Mouse (Mus musculus): ENCODE results near the gene Creb3l1.

Gene Creb3l1

DNA sequence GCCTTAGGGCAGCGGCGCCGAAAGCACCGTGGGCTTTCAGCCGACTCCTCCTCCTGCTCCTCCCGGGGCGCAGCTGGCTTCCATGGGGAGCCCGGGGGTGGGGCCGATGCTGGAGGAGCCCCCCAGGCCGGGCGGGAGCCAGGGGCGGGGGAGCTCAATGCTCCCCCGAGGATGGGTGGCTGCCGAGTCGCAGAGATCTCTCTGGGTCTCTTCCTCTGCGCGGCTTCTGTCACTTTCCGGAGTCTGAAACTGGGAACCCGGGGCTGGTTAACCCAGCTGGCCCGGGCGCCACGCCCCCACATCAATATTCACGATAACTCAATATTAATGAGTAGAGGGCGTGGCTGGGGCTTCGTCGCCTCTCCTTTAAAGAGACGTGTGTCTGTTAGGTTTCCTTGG, at the start of gene Creb3l1:
Gene Creb3l1, minus strand, starts transcription at position 229 of the 399 bp plus-strand sequence.
- peak; percentile 66 for DNase-seq

GRCm38 (mm10) chr2:92071143-92071542, 46.8 kb upstream of the Creb3l1 start:
- no peak for DNase-seq

- DNase-seq, result no peak
These were observed 45.3 kb upstream of the Creb3l1 start for GRCm38 (mm10) chr2:92069630-92070029.

DNA sequence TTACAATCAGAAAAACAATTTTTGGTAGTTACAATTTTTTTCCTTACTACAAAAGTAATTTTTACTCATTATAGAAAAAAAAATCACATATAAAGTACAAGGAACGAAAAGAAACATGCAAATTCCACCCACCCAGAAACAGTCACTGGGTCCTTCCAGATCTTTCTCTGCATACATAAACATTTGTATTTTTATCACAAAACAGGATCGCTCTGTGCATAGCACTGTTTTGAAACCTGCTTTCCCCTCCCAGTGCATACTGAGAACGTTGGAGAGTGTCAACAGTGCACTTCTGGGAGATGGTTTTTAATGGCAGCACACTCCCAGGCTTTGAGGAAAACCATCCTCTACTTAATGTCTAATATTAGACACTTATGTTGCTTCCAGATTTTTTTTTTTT, 43.3 kb upstream of the Creb3l1 start:
- no peak for DNase-seq

DNA sequence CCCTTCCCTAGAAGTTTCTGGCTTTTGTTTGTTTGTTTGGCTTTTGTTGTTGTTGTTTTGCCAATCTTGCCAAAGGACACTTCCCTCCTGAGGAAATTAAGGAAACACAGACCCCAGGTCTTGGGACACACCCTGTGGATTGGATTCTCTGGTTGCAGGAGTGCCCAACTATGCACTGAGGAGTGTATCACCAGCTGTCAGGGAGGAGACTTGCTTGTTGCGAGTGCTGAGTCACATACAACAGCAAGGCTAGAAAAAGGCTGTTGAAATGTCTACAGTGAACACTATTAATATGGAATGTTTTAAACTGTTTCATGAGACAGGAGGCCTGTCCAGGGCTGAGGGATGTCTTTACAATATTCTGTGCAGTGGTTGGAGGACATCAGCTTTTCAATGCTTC, 42.6 kb upstream of the Creb3l1 start:
- DNase-seq, result no peak

DNA sequence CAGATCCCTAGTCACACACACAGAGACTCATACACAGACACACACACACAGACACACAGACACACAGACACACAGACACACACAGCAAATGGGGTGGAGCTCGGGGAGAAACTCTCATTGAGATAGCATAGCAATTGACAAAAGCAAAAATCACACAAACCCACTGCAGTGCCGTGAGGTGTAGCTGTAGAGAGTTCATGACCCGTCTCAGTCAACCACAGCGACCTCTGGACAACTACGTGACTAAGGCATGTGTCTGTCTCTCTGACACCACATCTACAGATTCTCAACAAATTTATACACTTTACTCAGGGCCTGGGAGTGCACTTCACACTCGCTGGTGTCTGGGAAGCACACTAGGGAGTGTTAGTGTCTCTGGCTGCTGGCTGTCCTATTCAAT, 41.6 kb upstream of the Creb3l1 start:
- DNase-seq, result no peak

DNA sequence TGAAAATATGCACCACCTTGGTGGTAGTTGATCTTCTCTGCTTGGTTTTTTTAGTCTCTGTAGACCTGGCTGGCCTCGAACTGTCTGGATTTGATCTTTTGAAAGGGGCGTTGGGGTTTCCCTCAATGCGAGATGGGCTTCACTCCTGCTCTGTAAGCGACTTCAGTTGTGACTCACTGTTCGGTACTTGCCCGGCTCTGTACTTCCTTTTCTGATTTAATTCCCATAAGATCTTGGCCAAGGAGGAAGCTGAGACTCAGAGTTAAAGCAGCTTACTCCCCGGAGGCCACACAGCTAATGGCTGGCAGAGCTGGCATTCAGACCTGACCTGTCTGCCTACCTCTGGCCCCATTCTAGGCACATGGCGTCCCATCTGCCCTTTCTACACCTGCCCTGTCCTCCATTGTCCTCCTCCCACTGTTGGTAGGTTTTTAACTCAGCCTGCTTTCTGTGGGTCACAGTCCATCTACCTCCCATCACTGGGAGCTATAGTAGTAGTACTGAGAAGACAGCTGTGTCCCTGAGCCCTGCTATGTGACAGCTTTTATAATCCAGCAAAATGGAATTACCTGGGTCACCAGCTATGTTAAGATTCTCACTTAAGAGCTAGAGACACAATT, 41.1 kb upstream of the Creb3l1 start:
- no peak for DNase-seq

DNA sequence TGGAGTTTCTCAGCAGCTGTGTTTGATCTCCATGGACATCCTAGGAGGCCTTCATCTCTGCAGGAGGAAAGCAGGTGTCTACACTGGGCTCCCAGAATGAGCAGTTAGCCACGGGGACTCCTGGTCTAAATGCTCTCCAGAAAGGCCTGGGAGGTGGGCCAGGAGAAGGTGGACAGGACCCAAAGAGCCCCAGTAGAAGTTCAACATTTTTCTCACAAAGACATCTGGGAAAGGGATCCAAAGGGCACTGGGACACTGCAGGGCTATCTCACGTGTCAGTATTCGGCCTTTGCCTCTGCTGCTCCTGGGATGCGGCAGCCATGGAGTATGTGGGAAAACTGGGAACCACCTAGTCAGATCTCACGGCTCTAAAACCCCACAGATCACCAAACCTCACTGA, 38.8 kb upstream of the Creb3l1 start:
- no peak for DNase-seq

DNA sequence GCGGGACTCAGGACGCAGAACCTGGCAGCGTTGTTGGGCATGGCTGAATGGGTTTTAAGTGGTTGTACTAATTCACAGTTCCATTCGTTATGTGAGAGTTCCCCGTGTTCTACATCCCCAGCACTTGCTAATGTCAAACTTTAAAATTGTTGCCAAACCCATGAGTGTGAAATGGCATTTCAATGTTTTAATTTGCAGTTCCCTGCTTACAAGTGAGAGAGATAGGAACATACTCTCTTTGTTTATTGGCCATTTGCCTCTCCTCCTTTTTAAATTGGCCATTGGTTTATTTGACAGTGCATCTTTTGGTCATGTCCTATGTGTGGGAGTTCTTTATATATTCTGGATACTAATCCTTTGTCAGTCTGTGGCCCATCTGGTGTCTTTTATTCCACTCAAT, 37.0 kb upstream of the Creb3l1 start:
- DNase-seq, result no peak

DNA sequence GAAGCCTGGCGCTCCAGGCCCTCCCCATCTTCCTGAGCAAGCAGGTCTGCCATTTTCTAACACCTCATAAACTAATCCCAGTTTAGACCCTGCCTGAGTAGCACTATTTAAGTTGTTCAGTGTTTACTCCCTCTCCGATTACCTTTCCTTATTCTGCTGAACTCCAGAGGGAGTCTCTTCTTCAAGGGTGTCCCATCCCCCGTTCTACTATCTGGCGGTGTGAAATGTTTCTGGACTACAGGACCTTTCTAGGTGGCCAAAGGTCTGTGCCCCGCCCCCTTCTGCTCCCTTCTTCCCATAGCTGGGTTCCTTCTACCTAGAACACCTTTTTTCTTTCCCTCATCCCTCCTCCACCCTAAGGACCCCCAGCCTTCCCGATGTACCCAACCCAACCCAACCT, 36.0 kb upstream of the Creb3l1 start:
- no peak for DNase-seq

DNA sequence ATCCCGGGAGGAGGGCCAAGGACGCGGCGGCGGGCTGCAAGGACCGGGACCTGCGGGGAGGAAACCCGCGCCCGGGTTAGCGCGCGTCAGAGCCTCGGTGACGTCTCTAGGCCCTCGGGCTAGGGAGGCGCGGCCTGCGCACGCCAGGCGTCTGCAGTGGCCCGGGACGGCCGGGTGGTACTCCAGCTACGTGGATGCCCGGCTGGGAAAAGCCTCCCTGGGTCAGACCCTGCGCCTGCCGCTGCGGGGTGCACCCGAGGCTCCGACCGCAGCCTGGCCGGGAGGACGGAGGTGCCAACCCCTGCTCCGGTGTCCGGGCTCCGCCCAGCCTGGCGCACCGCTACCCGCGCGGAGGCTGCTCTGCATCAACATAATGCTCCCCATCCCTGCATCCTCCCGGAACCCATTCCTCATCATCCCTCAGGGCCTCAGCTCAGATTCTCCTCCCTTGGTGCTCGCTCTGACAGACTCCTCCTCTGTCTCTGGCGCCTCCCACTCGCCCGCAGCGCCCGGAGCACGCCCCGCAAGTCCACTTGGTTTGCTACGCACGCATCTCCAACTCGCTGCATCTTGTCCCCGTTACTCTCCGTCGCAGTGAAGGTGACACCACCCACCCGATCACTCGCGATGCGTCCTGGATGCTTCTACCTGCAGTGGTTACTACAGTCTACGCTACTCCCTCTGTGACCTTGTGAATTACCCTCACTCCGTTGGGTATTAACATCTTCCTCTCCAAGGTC, 35.3 kb upstream of the Creb3l1 start:
- peak; percentile 75 for DNase-seq

- DNase-seq, result no peak
These were observed 34.6 kb upstream of the Creb3l1 start for GRCm38 (mm10) chr2:92058936-92059335.

GRCm38 (mm10) chr2:92058469-92058868, 34.2 kb upstream of the Creb3l1 start:
- peak; percentile 92 for DNase-seq

DNA sequence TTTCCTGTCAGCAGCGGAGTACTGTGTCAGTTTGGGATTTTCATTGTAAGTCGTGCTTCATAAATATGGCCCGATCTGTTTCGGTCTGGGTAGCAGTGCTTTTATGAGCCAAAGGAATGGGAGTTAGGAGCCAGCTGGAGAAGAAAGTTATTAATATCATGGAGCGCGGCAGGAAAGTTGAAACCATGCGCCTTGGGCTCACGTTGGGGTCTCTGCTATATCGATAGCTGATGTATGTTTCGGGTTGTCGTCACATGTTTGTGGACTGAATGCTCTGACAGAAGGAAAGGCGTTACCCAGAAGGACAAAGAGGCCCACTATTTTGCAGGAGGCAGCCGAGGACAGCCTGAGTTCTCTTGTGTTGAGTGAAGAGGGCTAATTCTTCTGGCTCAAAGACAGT, 32.5 kb upstream of the Creb3l1 start:
- no peak for DNase-seq

- peak; percentile 77 for DNase-seq
These were observed 31.5 kb upstream of the Creb3l1 start for GRCm38 (mm10) chr2:92055831-92056236.

DNA sequence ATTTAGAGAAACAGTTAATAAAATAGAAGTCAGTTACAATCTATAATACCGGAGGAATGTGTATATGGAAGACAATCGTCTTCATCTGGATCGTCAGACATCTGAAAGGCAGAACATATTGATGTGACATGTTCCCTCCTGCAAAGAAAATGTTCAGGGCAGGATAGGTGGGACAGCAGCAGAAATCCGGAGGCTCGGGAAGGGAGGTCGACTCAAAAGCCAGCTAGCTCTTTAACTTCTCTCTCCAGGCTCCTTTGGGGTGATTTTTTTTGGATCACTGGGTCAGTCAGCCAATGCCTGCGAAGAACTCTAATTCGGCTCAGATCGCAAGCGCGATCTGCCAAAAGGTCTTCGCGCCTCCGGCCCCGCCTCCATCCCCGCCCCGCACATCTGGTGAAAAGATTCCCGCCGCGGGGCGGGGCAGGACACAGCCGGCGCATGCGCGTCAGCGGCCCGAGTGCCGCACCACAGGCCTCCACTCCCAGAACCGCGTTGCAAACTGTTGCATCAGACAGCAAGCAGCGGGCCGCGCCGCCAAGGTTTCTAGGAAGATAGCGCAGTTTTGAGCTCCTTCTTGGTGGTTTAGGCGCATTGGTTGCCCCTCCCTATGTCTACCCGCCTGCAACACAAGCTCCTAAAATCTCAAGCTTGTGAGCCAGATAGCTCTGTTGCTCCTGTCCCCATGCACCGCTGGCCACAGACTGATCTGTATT, 31.0 kb upstream of the Creb3l1 start:
- DNase-seq, result peak; percentile 92

- no peak for DNase-seq
These were observed 28.5 kb upstream of the Creb3l1 start for GRCm38 (mm10) chr2:92052754-92053153.

- no peak for DNase-seq
These were observed 27.9 kb upstream of the Creb3l1 start for GRCm38 (mm10) chr2:92052188-92052587.

- no peak for DNase-seq
These were observed 23.9 kb upstream of the Creb3l1 start for GRCm38 (mm10) chr2:92048034-92048690.

GRCm38 (mm10) chr2:92047601-92048000, 23.3 kb upstream of the Creb3l1 start:
- no peak for DNase-seq

- no peak for DNase-seq
These were observed 19.0 kb upstream of the Creb3l1 start for GRCm38 (mm10) chr2:92043285-92043684.

- no peak for DNase-seq
These were observed 17.2 kb upstream of the Creb3l1 start for GRCm38 (mm10) chr2:92041538-92041937.

GRCm38 (mm10) chr2:92034273-92034672, 10.0 kb upstream of the Creb3l1 start:
- no peak for DNase-seq

- peak; percentile 29 for DNase-seq
These were observed 6.3 kb upstream of the Creb3l1 start for GRCm38 (mm10) chr2:92030554-92030953.

Data from retina, postnatal 1 day (tissue).